ENCODE assay signal across 9 mouse cellular contexts in genomic region chr5:48509194-48509930, GRCm38 (mm10).
DNase-seq lines count a peak whose midpoint lies in the region; ATAC-seq and TF ChIP-seq lines count a peak whose summit lies in the region.
"Had no signal": no experiment of that assay in that cellular context is flagged by ENCODE, and none has a peak within 500 bp of the region (broad histone marks: within the 10 kb centered on the region; RNA-seq: fewer than 3 reads in every experiment).

No protein-coding gene starts in this region.

- 34% methylated on average over 18 of the region's 18 CpGs for WGBS in heart, embryonic 15.5 days

- no peak for TF ChIP-seq CTCF in left cerebral cortex, adult 2 months (IDR thresholded peaks at IDR 0.05)

- no peaks in the 10 kb centered on the region for H3K27me3 ChIP-seq in heart, embryonic 15.5 days
- H3K27me3 ChIP-seq: kidney, embryonic 15.5 days had no signal

- intact Hi-C loops in left cerebral cortex, postnatal 4 days (cut with DNase I): no loop called here
- intact Hi-C loops in left cerebral cortex, adult 2 months (cut with DNase I): no loop called here

- H3K9me3 ChIP-seq in heart, embryonic 15.5 days (replicated peaks): no peaks in the 10 kb centered on the region
- H3K9me3 ChIP-seq: kidney, embryonic 15.5 days had no signal

- peak; percentile 11 to 19 for DNase-seq in cerebellum, adult 18-20 months
- DNase-seq in cerebellum, adult 11 months: no peak
- peak; percentile 3 to 42 for DNase-seq in left cerebral cortex, adult 18-20 months (ENCODE audit: low spot score in 2 of 2)
- DNase-seq in left cerebral cortex, postnatal 4 days: no peak
- peak; percentile 11 to 26 for DNase-seq in left cerebral cortex, adult 2 months (ENCODE audit: extremely low spot score in 1 of 2, low spot score in 2 of 2)
- no peak for DNase-seq in adrenal gland, adult 2 months

- peaks cover 3% of the 10 kb centered on the region; the same call in 1 of the 2 replicates for H3K4me1 ChIP-seq in heart, embryonic 15.5 days (replicated peaks)
- H3K4me1 ChIP-seq: kidney, embryonic 15.5 days had no signal

- no peak for ATAC-seq in heart, embryonic 15.5 days (replicated peaks; ENCODE audit: insufficient number of reproducible peaks, insufficient read depth, low FRiP score, low read depth)
- ATAC-seq in erythroblast, adult 5-6 weeks (replicated peaks; ENCODE audit: low FRiP score, poor library complexity, severe bottlenecking): no peak

- H3K36me3 ChIP-seq in heart, embryonic 15.5 days: no peaks in the 10 kb centered on the region
- H3K36me3 ChIP-seq: kidney, embryonic 15.5 days had no signal

- no peak overlapping the region for H3K9ac ChIP-seq in heart, embryonic 15.5 days
- H3K9ac ChIP-seq: kidney, embryonic 15.5 days had no signal

- H3K4me2 ChIP-seq in heart, embryonic 15.5 days: peak overlapping the region; percentile 56
- H3K4me2 ChIP-seq: kidney, embryonic 15.5 days had no signal

- H3K27ac ChIP-seq in heart, embryonic 15.5 days: no peak overlapping the region
- H3K27ac ChIP-seq in left cerebral cortex, adult 2 months: peak overlapping the region; percentile 80
- H3K27ac ChIP-seq: kidney, embryonic 15.5 days had no signal

- H3K4me3 ChIP-seq in heart, embryonic 15.5 days: peak overlapping the region; percentile 40
- peak overlapping the region; percentile 45 for H3K4me3 ChIP-seq in left cerebral cortex, adult 2 months
- H3K4me3 ChIP-seq: kidney, embryonic 15.5 days had no signal

Comparison
In these comparisons a context has a peak if more than half of its experiments do, and no peak if none do; other contexts are left out.
1. DNase-seq: peak in cerebellum, adult 18-20 months (2 of 2), left cerebral cortex, adult 18-20 months (2 of 2) and left cerebral cortex, adult 2 months (2 of 2); none in cerebellum, adult 11 months (single experiment), left cerebral cortex, postnatal 4 days (single experiment) and adrenal gland, adult 2 months (single experiment).